Comparison of ENCODE assay signal across 11 mouse cellular contexts in genomic region chr10:68193561-68193960, GRCm38 (mm10).
A peak's percentile ranks its signal among the peaks of the same experiment; 100 is the strongest.
DNase-seq lines count a peak whose midpoint lies in the region; ATAC-seq and TF ChIP-seq lines count a peak whose summit lies in the region.
"Had no signal": no experiment of that assay in that cellular context is flagged by ENCODE, and none has a peak within 500 bp of the region (broad histone marks: within the 10 kb centered on the region; RNA-seq: fewer than 3 reads in every experiment).

No protein-coding gene starts in this region.

- no peaks in the 10 kb centered on the region for H3K27me3 ChIP-seq in forebrain, embryonic 16.5 days (replicated peaks; ENCODE audit: control insufficient read depth, insufficient read depth, low read length)
- no peaks in the 10 kb centered on the region for H3K27me3 ChIP-seq in forebrain, embryonic 11.5 days (ENCODE audit: control insufficient read depth, insufficient read depth, low read length)
- H3K27me3 ChIP-seq in hindbrain, postnatal 0 days (ENCODE audit: insufficient read depth, low read length): no peaks in the 10 kb centered on the region
- H3K27me3 ChIP-seq in hindbrain, embryonic 14.5 days (ENCODE audit: control insufficient read depth, insufficient read depth, low read length): no peaks in the 10 kb centered on the region
- H3K27me3 ChIP-seq in embryonic facial prominence, embryonic 15.5 days: no peaks in the 10 kb centered on the region
- H3K27me3 ChIP-seq in midbrain, postnatal 0 days (ENCODE audit: insufficient read depth, low read length): no peaks in the 10 kb centered on the region
- H3K27me3 ChIP-seq: liver, embryonic 12.5 days; midbrain, embryonic 12.5 days had no signal

- no peak for TF ChIP-seq CTCF in hindbrain, postnatal 0 days (IDR thresholded peaks at IDR 0.05; ENCODE audit: low read depth)
- no peak for TF ChIP-seq CTCF in midbrain, postnatal 0 days (IDR thresholded peaks at IDR 0.05)

- no peak overlapping the region for H3K4me3 ChIP-seq in forebrain, embryonic 16.5 days (replicated peaks; ENCODE audit: low read length)
- H3K4me3 ChIP-seq in forebrain, embryonic 11.5 days (ENCODE audit: low read depth, low read length): no peak overlapping the region
- H3K4me3 ChIP-seq in hindbrain, postnatal 0 days (ENCODE audit: low read length): no peak overlapping the region
- no peak overlapping the region for H3K4me3 ChIP-seq in hindbrain, embryonic 14.5 days (replicated peaks; ENCODE audit: low read length)
- H3K4me3 ChIP-seq in embryonic facial prominence, embryonic 15.5 days (replicated peaks): no peak overlapping the region
- H3K4me3 ChIP-seq in midbrain, postnatal 0 days (ENCODE audit: low read depth, low read length): no peak overlapping the region
- H3K4me3 ChIP-seq: liver, embryonic 12.5 days; midbrain, embryonic 12.5 days had no signal

- H3K4me2 ChIP-seq in forebrain, embryonic 16.5 days (ENCODE audit: low read length): no peak overlapping the region
- no peak overlapping the region for H3K4me2 ChIP-seq in forebrain, embryonic 11.5 days (ENCODE audit: low read depth, low read length, severe bottlenecking)
- H3K4me2 ChIP-seq in hindbrain, postnatal 0 days (ENCODE audit: low read depth, low read length): no peak overlapping the region
- no peak overlapping the region for H3K4me2 ChIP-seq in hindbrain, embryonic 14.5 days (replicated peaks)
- H3K4me2 ChIP-seq in embryonic facial prominence, embryonic 15.5 days (replicated peaks): no peak overlapping the region
- no peak overlapping the region for H3K4me2 ChIP-seq in midbrain, postnatal 0 days (ENCODE audit: low read depth, low read length, poor library complexity, severe bottlenecking)
- H3K4me2 ChIP-seq: liver, embryonic 12.5 days; midbrain, embryonic 12.5 days had no signal

- peak overlapping the region; percentile 28; the same call in 1 of the 2 replicates for H3K27ac ChIP-seq in forebrain, embryonic 16.5 days (ENCODE audit: low read length)
- H3K27ac ChIP-seq in forebrain, embryonic 11.5 days (ENCODE audit: low read depth, low read length): no peak overlapping the region
- peak overlapping the region; percentile 72; the same call in 1 of the 2 replicates for H3K27ac ChIP-seq in hindbrain, postnatal 0 days
- H3K27ac ChIP-seq in hindbrain, embryonic 14.5 days: no peak overlapping the region
- peak overlapping the region; percentile 67 for H3K27ac ChIP-seq in embryonic facial prominence, embryonic 15.5 days (replicated peaks)
- no peak overlapping the region for H3K27ac ChIP-seq in midbrain, postnatal 0 days (ENCODE audit: low read depth, low read length)
- H3K27ac ChIP-seq: liver, embryonic 12.5 days; midbrain, embryonic 12.5 days had no signal

- ATAC-seq in forebrain, embryonic 16.5 days: no peak
- ATAC-seq in forebrain, embryonic 11.5 days (replicated peaks; ENCODE audit: low FRiP score): no peak
- ATAC-seq in hindbrain, postnatal 0 days: no peak
- ATAC-seq in hindbrain, embryonic 14.5 days (ENCODE audit: low FRiP score): no peak
- no peak for ATAC-seq in embryonic facial prominence, embryonic 15.5 days (ENCODE audit: insufficient number of reproducible peaks, low FRiP score, low TSS enrichment, low read depth)
- ATAC-seq in midbrain, postnatal 0 days (ENCODE audit: low FRiP score): no peak
- ATAC-seq: intestine, postnatal 0 days; liver, embryonic 12.5 days had no signal

- DNase-seq in forebrain, embryonic 11.5 days (ENCODE audit: low spot score): no peak
- DNase-seq in hindbrain, postnatal 0 days (ENCODE audit: low spot score): no peak
- no peak for DNase-seq in hindbrain, embryonic 14.5 days (ENCODE audit: low spot score)
- peak; percentile 46 for DNase-seq in 3T3-L1 (ENCODE audit: low read depth, low spot score)
- no peak for DNase-seq in testis, postnatal 10 days (ENCODE audit: low spot score)
- DNase-seq in midbrain, postnatal 0 days (ENCODE audit: low spot score): no peak

- H3K9ac ChIP-seq in forebrain, embryonic 16.5 days (replicated peaks; ENCODE audit: low read depth, low read length): no peak overlapping the region
- no peak overlapping the region for H3K9ac ChIP-seq in forebrain, embryonic 11.5 days (ENCODE audit: low read length)
- H3K9ac ChIP-seq in hindbrain, postnatal 0 days (replicated peaks; ENCODE audit: low read length): no peak overlapping the region
- H3K9ac ChIP-seq in hindbrain, embryonic 14.5 days: no peak overlapping the region
- H3K9ac ChIP-seq in embryonic facial prominence, embryonic 15.5 days: no peak overlapping the region
- no peak overlapping the region for H3K9ac ChIP-seq in midbrain, postnatal 0 days (replicated peaks; ENCODE audit: low read length, poor library complexity, severe bottlenecking)
- H3K9ac ChIP-seq: liver, embryonic 12.5 days; midbrain, embryonic 12.5 days had no signal

- H3K4me1 ChIP-seq in forebrain, embryonic 16.5 days (replicated peaks; ENCODE audit: control insufficient read depth, insufficient read depth, low read length): peaks cover 30% of the 10 kb centered on the region
- peaks cover 10% of the 10 kb centered on the region; the same call in 1 of the 2 replicates for H3K4me1 ChIP-seq in forebrain, embryonic 11.5 days (replicated peaks; ENCODE audit: control insufficient read depth, insufficient read depth, low read length)
- H3K4me1 ChIP-seq in hindbrain, postnatal 0 days (ENCODE audit: insufficient read depth, low read length): 0 out of 2 replicates have a peak, but pooled peaks cover 2% of the 10 kb centered on the region
- H3K4me1 ChIP-seq in hindbrain, embryonic 14.5 days (replicated peaks; ENCODE audit: control insufficient read depth, insufficient read depth, low read length): peaks cover 36% of the 10 kb centered on the region
- H3K4me1 ChIP-seq in embryonic facial prominence, embryonic 15.5 days: peaks cover 32% of the 10 kb centered on the region
- H3K4me1 ChIP-seq in midbrain, postnatal 0 days (ENCODE audit: insufficient read depth, low read length): no peaks in the 10 kb centered on the region; the same call in 1 of the 2 replicates

- H3K9me3 ChIP-seq in forebrain, embryonic 16.5 days (ENCODE audit: control insufficient read depth, low read length): no peaks in the 10 kb centered on the region
- no peaks in the 10 kb centered on the region for H3K9me3 ChIP-seq in forebrain, embryonic 11.5 days (ENCODE audit: control insufficient read depth, low read length)
- no peaks in the 10 kb centered on the region for H3K9me3 ChIP-seq in hindbrain, postnatal 0 days (ENCODE audit: low read length)
- no peaks in the 10 kb centered on the region for H3K9me3 ChIP-seq in hindbrain, embryonic 14.5 days (ENCODE audit: control insufficient read depth, low read length)
- no peaks in the 10 kb centered on the region for H3K9me3 ChIP-seq in embryonic facial prominence, embryonic 15.5 days (replicated peaks)
- no peaks in the 10 kb centered on the region for H3K9me3 ChIP-seq in midbrain, postnatal 0 days (ENCODE audit: low read length)
- H3K9me3 ChIP-seq: liver, embryonic 12.5 days; midbrain, embryonic 12.5 days had no signal

- 37% methylated on average over 3 of the region's 3 CpGs for WGBS in forebrain, embryonic 16.5 days
- 63% methylated on average over 3 of the region's 3 CpGs for WGBS in forebrain, embryonic 11.5 days
- 34% methylated on average over 3 of the region's 3 CpGs for WGBS in hindbrain, postnatal 0 days
- WGBS in hindbrain, embryonic 14.5 days: 30% methylated on average over 3 of the region's 3 CpGs
- WGBS in embryonic facial prominence, embryonic 15.5 days: 33% methylated on average over 3 of the region's 3 CpGs
- WGBS in midbrain, postnatal 0 days: 30% methylated on average over 3 of the region's 3 CpGs

- no peaks in the 10 kb centered on the region for H3K36me3 ChIP-seq in forebrain, embryonic 16.5 days (ENCODE audit: control insufficient read depth, insufficient read depth)
- H3K36me3 ChIP-seq in forebrain, embryonic 11.5 days (ENCODE audit: control insufficient read depth, insufficient read depth, low read length): no peaks in the 10 kb centered on the region
- no peaks in the 10 kb centered on the region for H3K36me3 ChIP-seq in hindbrain, postnatal 0 days (ENCODE audit: insufficient read depth, low read length)
- H3K36me3 ChIP-seq in hindbrain, embryonic 14.5 days (replicated peaks; ENCODE audit: control insufficient read depth, insufficient read depth): no peaks in the 10 kb centered on the region
- no peaks in the 10 kb centered on the region for H3K36me3 ChIP-seq in embryonic facial prominence, embryonic 15.5 days
- no peaks in the 10 kb centered on the region for H3K36me3 ChIP-seq in midbrain, postnatal 0 days (ENCODE audit: insufficient read depth, low read length)
- H3K36me3 ChIP-seq: liver, embryonic 12.5 days; midbrain, embryonic 12.5 days had no signal

Comparison
In these comparisons a context has a peak if more than half of its experiments do, and no peak if none do; other contexts are left out.
1. H3K27ac ChIP-seq: peak in forebrain, embryonic 16.5 days (single experiment), hindbrain, postnatal 0 days (single experiment) and embryonic facial prominence, embryonic 15.5 days (single experiment); none in forebrain, embryonic 11.5 days (single experiment), hindbrain, embryonic 14.5 days (single experiment) and midbrain, postnatal 0 days (single experiment).